Mouse (Mus musculus) megakaryocyte, embryonic 14.5 days (primary cell): ENCODE results near the gene Arhgef18.

Source experiments
- FLI1 ChIP-seq: IDR thresholded peaks from 2 replicates; pipeline ENCODE4 v1.6.1; 2012; ENCODE audit warnings: low read length, inconsistent platforms, mixed read lengths
- GATA1 ChIP-seq: IDR thresholded peaks from 3 replicates; pipeline ENCODE4 v1.6.1; 2012; ENCODE audit warnings: mixed read lengths, low read length, inconsistent platforms, borderline replicate concordance

DNA sequence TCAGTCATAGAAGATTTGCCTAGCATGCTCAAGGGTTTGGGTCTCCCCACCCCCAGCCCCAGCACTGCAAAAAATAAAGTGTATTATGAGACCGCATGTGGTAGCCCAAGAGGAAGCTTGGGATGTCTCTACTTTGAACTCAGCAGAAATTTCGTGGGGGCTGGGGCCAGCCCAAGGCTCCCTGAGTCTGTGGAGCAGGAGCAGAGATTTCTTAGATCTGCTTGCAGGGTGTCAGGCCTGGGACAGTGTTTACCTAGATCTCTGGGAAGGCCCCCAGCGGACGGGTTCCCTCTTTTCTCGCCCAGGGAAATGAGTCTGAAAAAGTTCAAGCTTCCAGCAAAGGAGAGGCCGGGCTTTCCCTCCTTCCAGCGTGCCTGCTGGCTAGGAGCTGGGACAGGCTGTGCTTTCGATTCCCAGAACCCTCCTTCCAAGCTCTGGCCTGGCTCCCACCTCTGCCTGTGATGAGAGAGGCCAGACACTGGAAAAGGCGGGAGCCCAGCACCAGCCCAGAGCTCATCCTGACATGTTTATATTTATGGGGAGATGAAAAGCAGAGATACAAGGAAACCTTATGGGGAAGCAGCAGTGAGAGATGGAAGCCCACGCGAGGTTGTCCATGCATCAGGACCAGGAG is 16.0 kb upstream of the Arhgef18 start:
- TF ChIP-seq GATA1, result no peak
- TF ChIP-seq FLI1, result no peak
